Mouse (Mus musculus): ENCODE measurements around the gene Gm14851. TPM values are rescaled to one million over a fixed set of nuclear protein-coding genes. Genes with fewer than 3 reads are reported as not detected.

The Gm14851 gene
- total and polyA plus RNA-seq, 3 experiments: not detected

Other genes with a start within 250 kb of the Gm14851 start
- gene Defb33, start 203.4 kb downstream of the Gm14851 start, total RNA-seq (2012; rRNA removed): not detected in 2 replicates
- not detected in 2 replicates for gene Defb33, start 203.4 kb downstream of the Gm14851 start, total RNA-seq (2014; rRNA removed)
- not detected in 2 replicates for gene Defb33, start 203.4 kb downstream of the Gm14851 start, polyA plus RNA-seq (2012; ENCODE audit: insufficient read length, low read depth)
- not detected in 2 replicates for gene Gm15056, start 193.4 kb downstream of the Gm14851 start, total RNA-seq (2012; rRNA removed)
- gene Gm15056, start 193.4 kb downstream of the Gm14851 start, total RNA-seq (2014; rRNA removed): not detected in 2 replicates
- not detected in 2 replicates for gene Gm15056, start 193.4 kb downstream of the Gm14851 start, polyA plus RNA-seq (2012; ENCODE audit: insufficient read length, low read depth)
- gene Gm6040, start 174.0 kb downstream of the Gm14851 start, total RNA-seq (2012; rRNA removed): not detected in 2 replicates
- not detected in 2 replicates for gene Gm6040, start 174.0 kb downstream of the Gm14851 start, total RNA-seq (2014; rRNA removed)
- gene Gm6040, start 174.0 kb downstream of the Gm14851 start, polyA plus RNA-seq (2012; ENCODE audit: insufficient read length, low read depth): not detected in 2 replicates
- not detected in 2 replicates for gene AY761185, start 151.3 kb downstream of the Gm14851 start, total RNA-seq (2012; rRNA removed)
- gene AY761185, start 151.3 kb downstream of the Gm14851 start, total RNA-seq (2014; rRNA removed): not detected in 2 replicates
- not detected in 2 replicates for gene AY761185, start 151.3 kb downstream of the Gm14851 start, polyA plus RNA-seq (2012; ENCODE audit: insufficient read length, low read depth)
- not detected in 2 replicates for gene Defa21, start 70.5 kb downstream of the Gm14851 start, total RNA-seq (2012; rRNA removed)
- gene Defa21, start 70.5 kb downstream of the Gm14851 start, total RNA-seq (2014; rRNA removed): not detected in 2 replicates
- not detected in 2 replicates for gene Defa21, start 70.5 kb downstream of the Gm14851 start, polyA plus RNA-seq (2012; ENCODE audit: insufficient read length, low read depth)
- not detected in 2 replicates for gene Defa23, start 41.0 kb downstream of the Gm14851 start, total RNA-seq (2012; rRNA removed)
- not detected in 2 replicates for gene Defa23, start 41.0 kb downstream of the Gm14851 start, total RNA-seq (2014; rRNA removed)
- not detected in 2 replicates for gene Defa23, start 41.0 kb downstream of the Gm14851 start, polyA plus RNA-seq (2012; ENCODE audit: insufficient read length, low read depth)
- gene Defa35, start 31.0 kb downstream of the Gm14851 start, total RNA-seq (2012; rRNA removed): not detected in 2 replicates
- gene Defa35, start 31.0 kb downstream of the Gm14851 start, total RNA-seq (2014; rRNA removed): not detected in 2 replicates
- gene Defa35, start 31.0 kb downstream of the Gm14851 start, polyA plus RNA-seq (2012; ENCODE audit: insufficient read length, low read depth): not detected in 2 replicates
- gene Defa25, start 11.6 kb downstream of the Gm14851 start, total RNA-seq (2012; rRNA removed): not detected in 2 replicates
- not detected in 2 replicates for gene Defa25, start 11.6 kb downstream of the Gm14851 start, total RNA-seq (2014; rRNA removed)
- not detected in 2 replicates for gene Defa25, start 11.6 kb downstream of the Gm14851 start, polyA plus RNA-seq (2012; ENCODE audit: insufficient read length, low read depth)
- not detected in 2 replicates for gene Defa30, start 38.6 kb upstream of the Gm14851 start, total RNA-seq (2012; rRNA removed)
- not detected in 2 replicates for gene Defa30, start 38.6 kb upstream of the Gm14851 start, total RNA-seq (2014; rRNA removed)
- gene Defa30, start 38.6 kb upstream of the Gm14851 start, polyA plus RNA-seq (2012; ENCODE audit: insufficient read length, low read depth): not detected in 2 replicates
- gene Defa22, start 66.2 kb upstream of the Gm14851 start, total RNA-seq (2012; rRNA removed): not detected in 2 replicates
- not detected in 2 replicates for gene Defa22, start 66.2 kb upstream of the Gm14851 start, total RNA-seq (2014; rRNA removed)
- not detected in 2 replicates for gene Defa22, start 66.2 kb upstream of the Gm14851 start, polyA plus RNA-seq (2012; ENCODE audit: insufficient read length, low read depth)
- not detected in 2 replicates for gene Defa31, start 95.6 kb upstream of the Gm14851 start, total RNA-seq (2012; rRNA removed)
- not detected in 2 replicates for gene Defa31, start 95.6 kb upstream of the Gm14851 start, total RNA-seq (2014; rRNA removed)
- gene Defa31, start 95.6 kb upstream of the Gm14851 start, polyA plus RNA-seq (2012; ENCODE audit: insufficient read length, low read depth): not detected in 2 replicates
- not detected in 2 replicates for gene Gm15293, start 105.5 kb upstream of the Gm14851 start, total RNA-seq (2012; rRNA removed)
- not detected in 2 replicates for gene Gm15293, start 105.5 kb upstream of the Gm14851 start, total RNA-seq (2014; rRNA removed)
- not detected in 2 replicates for gene Gm15293, start 105.5 kb upstream of the Gm14851 start, polyA plus RNA-seq (2012; ENCODE audit: insufficient read length, low read depth)
- not detected in 2 replicates for gene Gm15292, start 153.7 kb upstream of the Gm14851 start, total RNA-seq (2012; rRNA removed)
- gene Gm15292, start 153.7 kb upstream of the Gm14851 start, total RNA-seq (2014; rRNA removed): not detected in 2 replicates
- gene Gm15292, start 153.7 kb upstream of the Gm14851 start, polyA plus RNA-seq (2012; ENCODE audit: insufficient read length, low read depth): not detected in 2 replicates
- not detected in 2 replicates for gene Defa27, start 219.5 kb upstream of the Gm14851 start, total RNA-seq (2012; rRNA removed)
- gene Defa27, start 219.5 kb upstream of the Gm14851 start, total RNA-seq (2014; rRNA removed): not detected in 2 replicates
- gene Defa27, start 219.5 kb upstream of the Gm14851 start, polyA plus RNA-seq (2012; ENCODE audit: insufficient read length, low read depth): not detected in 2 replicates
- not detected in 2 replicates for gene Defa29, start 231.0 kb upstream of the Gm14851 start, total RNA-seq (2012; rRNA removed)
- not detected in 2 replicates for gene Defa29, start 231.0 kb upstream of the Gm14851 start, total RNA-seq (2014; rRNA removed)
- not detected in 2 replicates for gene Defa29, start 231.0 kb upstream of the Gm14851 start, polyA plus RNA-seq (2012; ENCODE audit: insufficient read length, low read depth)